Comparison of ENCODE assay signal across 8 mouse cellular contexts in the genomic region with DNA sequence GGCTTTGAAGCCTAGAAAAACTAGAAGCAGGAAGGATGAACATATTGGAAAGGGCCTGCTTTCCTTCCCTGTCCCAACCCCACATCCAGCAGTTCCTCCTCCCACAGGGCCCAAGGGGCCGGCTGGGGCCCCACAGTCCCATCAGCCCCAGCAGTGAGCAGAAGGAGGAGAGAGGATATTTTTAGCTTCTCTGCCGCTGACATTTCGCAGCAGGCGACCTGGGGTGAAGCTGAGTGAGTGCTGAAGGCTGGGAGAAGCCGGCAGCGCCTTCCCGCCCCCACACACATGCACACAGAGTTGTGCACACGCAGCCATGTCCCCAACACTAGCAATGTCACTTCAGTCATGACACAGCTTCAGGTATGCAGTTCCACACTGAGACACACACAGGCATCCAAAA. TPM values are rescaled to one million over a fixed set of nuclear protein-coding genes. Genes with fewer than 3 reads are reported as not detected.
A peak's percentile ranks its signal among the peaks of the same experiment; 100 is the strongest.
DNase-seq lines count a peak whose midpoint lies in the region; TF ChIP-seq lines count a peak whose summit lies in the region.

No protein-coding gene starts in this region.

- WGBS in small intestine, adult 2 months, result 70% methylated on average over 8 of the region's 8 CpGs

- H3K27me3 ChIP-seq in small intestine, adult 2 months (ENCODE audit: control insufficient read depth, insufficient read depth, low read length), result no peaks in the 10 kb centered on the region

- DNase-seq in layer of hippocampus, adult 2 months (ENCODE audit: low spot score in 2 of 2), result no peak
- DNase-seq in layer of hippocampus, postnatal 14 days (ENCODE audit: low spot score in 2 of 2), result no peak
- peak; percentile 79 to 88 for DNase-seq in heart, adult 18-20 months
- DNase-seq in kidney, postnatal 14 days, result peak; percentile 67
- DNase-seq in MN1 (ENCODE audit: low spot score), result no peak
- DNase-seq in left cerebral cortex, adult 18-20 months (ENCODE audit: low spot score in 2 of 2), result no peak
- no peak for DNase-seq in B cell, adult 2 months

- H3K4me3 ChIP-seq in layer of hippocampus, adult 2 months, result no peak overlapping the region
- no peak overlapping the region for H3K4me3 ChIP-seq in small intestine, adult 2 months (ENCODE audit: low read depth, low read length)

- TF ChIP-seq CTCF in layer of hippocampus, adult 2 months (conservative IDR thresholded peaks at IDR 0.05), result no peak
- no peak for TF ChIP-seq CTCF in small intestine, adult 2 months (IDR thresholded peaks at IDR 0.05; ENCODE audit: extremely low read depth, insufficient read length, insufficient replicate concordance, low read depth, low read length)

- H3K4me1 ChIP-seq in small intestine, adult 2 months (ENCODE audit: control insufficient read depth, insufficient read depth, insufficient read length, low read length), result peaks cover 49% of the 10 kb centered on the region

- TF ChIP-seq POLR2A in small intestine, adult 2 months (IDR thresholded peaks at IDR 0.05; ENCODE audit: low read depth, low read length), result no peak

- H3K36me3 ChIP-seq in small intestine, adult 2 months (ENCODE audit: control insufficient read depth, insufficient read depth, low read length), result no peaks in the 10 kb centered on the region

- peak overlapping the region; percentile 65 for H3K27ac ChIP-seq in layer of hippocampus, adult 2 months
- peak overlapping the region; percentile 13; the same call in 1 of the 2 replicates for H3K27ac ChIP-seq in small intestine, adult 2 months (ENCODE audit: insufficient read depth, low read depth, low read length)

RNA-seq across cellular contexts. Expression of a gene that starts 42.5 kb away (rescaled TPM):
- 10 to 100 TPM; 32.0 to 33.1 TPM for total RNA-seq in layer of hippocampus, adult 2 months (2021)
- total RNA-seq in layer of hippocampus, postnatal 14 days (2021), result 10 to 100 TPM; 37.4 to 45.0 TPM
- total RNA-seq in heart, adult 18-20 months (2021), result 10 to 100 TPM; 77.8 to 88.8 TPM
- 37.6 and 97.6 TPM in 2 replicates for polyA plus RNA-seq in small intestine, adult 2 months (2012; rRNA removed)
- total RNA-seq in left cerebral cortex, adult 18-20 months (2021), result 10 to 100 TPM; 25.7 to 28.2 TPM

Comparison
In these comparisons a context has a peak if more than half of its experiments do, and no peak if none do; other contexts are left out.
1. DNase-seq: peak in heart, adult 18-20 months (2 of 2) and kidney, postnatal 14 days (single experiment); none in layer of hippocampus, adult 2 months (0 of 2), layer of hippocampus, postnatal 14 days (0 of 2), MN1 (single experiment), left cerebral cortex, adult 18-20 months (0 of 2) and B cell, adult 2 months (0 of 2).